Mouse (Mus musculus) heart, adult 2 months (tissue): ENCODE results near the gene Arid4a. TPM values are rescaled to one million over a fixed set of nuclear protein-coding genes. Genes with fewer than 3 reads are reported as not detected.

Source experiments
- DNase-seq, 2 experiments: peaks; one replicate each; pipeline ENCODE4 v3.0.0; 2021
- H3K27ac ChIP-seq: fragments of 200-600 bp; 2 replicates; pipeline ENCODE4 v1.8.1; 2022
- H3K27me3 ChIP-seq: fragments of 200-500 bp; 2 replicates; pipeline ENCODE4 v1.6.1; 2012; ENCODE audit warnings: mild to moderate bottlenecking, low read length, inconsistent platforms, mixed read lengths; ENCODE audit not compliant: control insufficient read depth, insufficient read depth
- H3K36me3 ChIP-seq: fragments of 200-500 bp; 2 replicates; pipeline ENCODE4 v1.6.1; 2012; ENCODE audit warnings: low read length, inconsistent platforms; ENCODE audit not compliant: control insufficient read depth, insufficient read depth
- H3K4me1 ChIP-seq: fragments of 200-500 bp; 2 replicates; pipeline ENCODE4 v1.6.1; 2011; ENCODE audit warnings: low read length; ENCODE audit not compliant: control insufficient read depth, insufficient read depth
- H3K4me3 ChIP-seq: fragments of 200-600 bp; 2 replicates; pipeline ENCODE4 v1.8.1; 2022
- H3K79me2 ChIP-seq: fragments of 200-500 bp; replicated peaks from 2 replicates; pipeline ENCODE4 v1.6.1; 2012; ENCODE audit warnings: mild to moderate bottlenecking, inconsistent platforms, low read length, moderate library complexity, mixed read lengths; ENCODE audit not compliant: control insufficient read depth, insufficient read depth
- H3K9ac ChIP-seq: fragments of 200-500 bp; 2 replicates; pipeline ENCODE4 v1.6.1; 2012; ENCODE audit warnings: low read depth, mild to moderate bottlenecking, control low read depth, inconsistent platforms, low read length, mixed read lengths
- CTCF ChIP-seq: fragments of 200-600 bp; IDR thresholded peaks from 2 replicates; pipeline ENCODE4 v1.8.1; 2022; ENCODE audit warnings: antibody characterized with exemption, mild to moderate bottlenecking, moderate library complexity
- EP300 ChIP-seq: fragments of 200-500 bp; IDR thresholded peaks from 2 replicates; pipeline ENCODE4 v1.6.1; 2011; ENCODE audit warnings: low read depth, low read length, control low read depth; ENCODE audit not compliant: insufficient read depth
- POLR2A ChIP-seq: fragments of 200-500 bp; IDR thresholded peaks from 2 replicates; pipeline ENCODE4 v1.6.1; 2011; ENCODE audit warnings: mild to moderate bottlenecking, low read depth, low read length, control low read depth; ENCODE audit not compliant: insufficient read depth
- WGBS: fragments of 180-500 bp; shearing (Covaris S2); methylation state at CpG from one replicate; pipeline ENCODE4 v1.1.7; 2018; 5-methylcytosine and 5-hydroxymethylcytosine counted together
- intact Hi-C: fragments of 180-260 bp; cut with DNase I; formaldehyde crosslinking; loops from one replicate; pipeline ENCODE4 v1.15.1; 2025
- polyA plus RNA-seq: library from polyadenylated mRNA; depleted of rRNA; stranded (reverse); fragments of >200 nt; gene quantifications from 2 replicates; pipeline ENCODE4 v1.2.3, GENCODE M21; 2012
- total RNA-seq, 2 experiments: library from RNA; stranded (reverse); gene quantifications; 2 replicates each; pipeline ENCODE4 v1.2.3; 2021

Gene Arid4a
- total and polyA plus RNA-seq, 3 experiments, result 2.5 to 15.3 (median 14.1) TPM

DNA sequence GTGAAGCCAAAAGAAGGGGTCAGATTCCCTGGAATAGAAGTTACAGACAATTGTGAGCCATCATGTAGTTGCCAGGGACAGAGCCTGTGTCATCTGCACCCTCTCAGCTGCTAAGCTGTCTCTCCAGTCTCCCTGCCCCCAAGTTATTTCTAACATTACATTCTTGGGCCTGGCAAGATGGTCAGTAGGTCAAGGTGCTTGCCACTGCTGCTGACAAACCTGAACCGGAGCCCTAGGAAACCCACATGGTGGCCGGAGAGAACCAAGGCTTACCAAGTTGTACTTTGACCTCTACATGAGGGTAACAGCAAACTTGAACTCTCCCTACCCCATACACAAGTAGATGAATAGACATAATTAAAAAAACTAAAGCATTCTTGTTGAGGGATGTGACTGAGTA is 28.7 kb downstream of the Arid4a start:
- H3K36me3 ChIP-seq, result peaks cover 11% of the 10 kb centered on the region
- H3K4me1 ChIP-seq, result peaks cover 10% of the 10 kb centered on the region

DNA sequence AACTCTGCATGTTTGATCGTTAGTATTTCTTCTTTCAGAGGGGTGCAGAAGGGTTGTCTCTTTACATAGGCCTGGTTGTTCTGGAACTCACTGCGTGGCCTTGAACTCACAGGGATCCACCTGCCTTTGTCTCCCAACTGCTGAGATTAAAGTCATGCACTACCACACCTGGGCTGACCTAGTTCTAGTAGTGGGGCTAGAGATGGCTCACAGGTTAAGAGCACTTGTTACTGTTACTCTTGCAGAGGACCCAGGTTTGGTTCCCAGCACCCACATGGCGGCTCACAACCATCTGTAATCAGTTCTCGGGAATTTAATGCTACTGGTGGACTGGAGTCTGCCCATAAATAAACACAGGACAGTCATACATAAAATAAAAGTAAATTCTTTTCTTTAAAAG is 30.7 kb downstream of the Arid4a start:
- intact Hi-C loops, result no loop called here
- Histone ChIP-seq H3K27ac (no peak overlapping the region), H3K36me3 (peaks cover 7% of the 10 kb centered on the region), H3K4me3 (no peak overlapping the region), H3K9ac (no peak overlapping the region), H3K4me1 (peaks cover 9% of the 10 kb centered on the region), H3K27me3 (no peaks in the 10 kb centered on the region), H3K79me2 (no peaks in the 10 kb centered on the region)
- 97% methylated on average over 4 of the region's 4 CpGs for WGBS
- TF ChIP-seq EP300 (no peak), POLR2A (no peak), CTCF (no peak)
- DNase-seq, result no peak

More for the DNA sequence above, 28.7 kb downstream of the Arid4a start:
- 92% methylated on average over 2 of the region's 2 CpGs for WGBS
- Histone ChIP-seq H3K4me3 (no peak overlapping the region), H3K79me2 (0 out of 2 replicates have a peak, but pooled peaks cover under 1% of the 10 kb centered on the region), H3K9ac (no peak overlapping the region), H3K27me3 (no peaks in the 10 kb centered on the region), H3K27ac (no peak overlapping the region)
- intact Hi-C loops, result no loop called here
- TF ChIP-seq EP300 (no peak), POLR2A (no peak), CTCF (no peak)
- DNase-seq, result no peak

DNA sequence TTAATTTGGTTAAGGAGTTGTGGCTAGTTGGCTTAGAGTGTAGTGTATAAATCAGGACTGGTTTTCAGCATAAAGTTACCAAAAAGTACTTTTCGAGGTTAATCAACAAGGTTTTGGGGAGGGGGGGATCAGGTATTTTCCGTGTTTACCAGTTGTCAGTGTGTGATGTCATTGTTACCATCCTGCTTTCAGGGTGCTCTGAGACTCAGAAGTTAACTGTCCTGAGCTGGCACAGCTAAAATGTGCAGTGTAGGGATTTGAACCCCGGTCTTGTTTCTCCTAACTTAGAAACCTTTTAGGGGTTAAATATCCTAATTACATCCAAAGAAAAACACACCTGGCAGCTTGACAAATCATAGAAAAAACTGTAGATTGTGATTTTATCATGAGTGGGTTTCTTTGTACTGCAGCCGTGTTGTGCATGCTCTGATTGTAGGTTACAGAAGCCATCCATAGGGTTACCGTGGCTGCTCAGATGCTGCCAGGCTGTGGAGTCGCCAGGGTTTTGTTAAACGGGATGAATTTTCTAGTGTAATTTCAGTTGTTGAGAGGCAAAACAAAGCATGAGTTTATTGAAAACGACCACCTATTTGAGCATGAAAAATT is 31.8 kb downstream of the Arid4a start:
- Histone ChIP-seq H3K27ac (peak overlapping the region; percentile 57), H3K4me3 (peak overlapping the region; percentile 32), H3K36me3 (peaks cover 8% of the 10 kb centered on the region), H3K9ac (no peak overlapping the region), H3K27me3 (no peaks in the 10 kb centered on the region), H3K79me2 (no peaks in the 10 kb centered on the region), H3K4me1 (peaks cover 11% of the 10 kb centered on the region)
- WGBS, result 53% methylated on average over 8 of the region's 8 CpGs
- TF ChIP-seq CTCF (no peak), POLR2A (no peak), EP300 (no peak)
- intact Hi-C loops, result loop anchor here (2.0 kb wide), 1 partner anchor 33 kb away; the partner anchor contains the start of gene Arid4a
- DNase-seq, result no peak

DNA sequence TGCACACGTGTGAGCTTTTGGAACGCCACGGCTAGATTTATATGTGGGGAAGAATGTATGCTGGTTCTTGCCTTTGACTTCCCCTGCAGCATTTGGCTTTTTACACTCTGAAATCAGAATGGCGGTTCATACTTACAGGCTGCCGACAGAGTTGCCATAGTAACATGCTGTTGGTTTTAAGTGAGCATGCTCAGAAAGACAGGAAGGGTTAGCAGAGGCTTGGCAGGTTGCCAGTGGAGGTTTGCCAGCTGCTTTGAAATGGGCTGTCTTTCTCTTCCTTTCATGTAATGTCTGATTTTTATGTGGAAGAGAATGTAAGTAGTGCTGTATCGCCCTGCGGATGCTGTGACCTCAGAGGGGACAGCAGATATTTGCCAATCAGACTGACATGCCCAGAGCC is 32.3 kb downstream of the Arid4a start:
- peaks cover 14% of the 10 kb centered on the region for H3K4me1 ChIP-seq
- 10% methylated on average over 7 of the region's 7 CpGs for WGBS
- peak overlapping the region; percentile 57 for H3K27ac ChIP-seq
- H3K9ac ChIP-seq, result peak overlapping the region; percentile 57; the same call in 1 of the 2 replicates
- H3K4me3 ChIP-seq, result peak overlapping the region; percentile 32
- intact Hi-C loops, result loop anchor here (2.0 kb wide), 1 partner anchor 33 kb away; the partner anchor contains the start of gene Arid4a
- H3K27me3 ChIP-seq, result no peaks in the 10 kb centered on the region
- peaks cover 13% of the 10 kb centered on the region for H3K36me3 ChIP-seq
- H3K79me2 ChIP-seq, result no peaks in the 10 kb centered on the region
- TF ChIP-seq EP300 (no peak), CTCF (no peak), POLR2A (no peak; the same call in 1 of the 2 replicates)
- peak; percentile 91 to 92 for DNase-seq

DNA sequence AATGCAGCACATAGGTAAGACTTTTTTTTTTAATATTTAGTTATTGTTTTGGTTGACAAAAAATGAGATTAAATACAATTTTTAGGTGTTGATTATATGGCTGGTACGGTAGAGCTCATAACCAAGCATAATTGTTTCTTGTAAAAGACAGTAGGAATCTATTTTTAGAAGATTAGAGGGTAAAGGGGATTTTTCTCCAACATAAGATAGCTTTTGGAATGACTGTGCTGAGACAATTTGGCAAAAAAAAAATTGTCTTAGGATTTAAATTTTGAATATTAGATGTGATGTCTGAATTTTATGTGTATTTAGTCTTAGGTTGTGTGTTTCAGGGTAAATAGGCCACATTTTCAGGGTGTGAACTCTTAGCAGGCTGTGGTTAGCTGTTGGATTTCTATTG is 32.8 kb downstream of the Arid4a start:
- H3K4me3 ChIP-seq, result peak overlapping the region; percentile 32
- H3K79me2 ChIP-seq, result no peaks in the 10 kb centered on the region
- peak overlapping the region; percentile 57 for H3K27ac ChIP-seq
- H3K36me3 ChIP-seq, result peaks cover 15% of the 10 kb centered on the region
- peak overlapping the region; percentile 57; the same call in 1 of the 2 replicates for H3K9ac ChIP-seq
- H3K4me1 ChIP-seq, result peaks cover 16% of the 10 kb centered on the region
- TF ChIP-seq CTCF, result no peak
- TF ChIP-seq POLR2A, result no peak
- no peak for TF ChIP-seq EP300
- no peak for DNase-seq
- intact Hi-C loops, result loop anchor here (2.0 kb wide), 1 partner anchor 34 kb away; the partner anchor contains the start of gene Arid4a
- WGBS, result 22% methylated on average over 1 of the region's 1 CpGs
- H3K27me3 ChIP-seq, result no peaks in the 10 kb centered on the region

DNA sequence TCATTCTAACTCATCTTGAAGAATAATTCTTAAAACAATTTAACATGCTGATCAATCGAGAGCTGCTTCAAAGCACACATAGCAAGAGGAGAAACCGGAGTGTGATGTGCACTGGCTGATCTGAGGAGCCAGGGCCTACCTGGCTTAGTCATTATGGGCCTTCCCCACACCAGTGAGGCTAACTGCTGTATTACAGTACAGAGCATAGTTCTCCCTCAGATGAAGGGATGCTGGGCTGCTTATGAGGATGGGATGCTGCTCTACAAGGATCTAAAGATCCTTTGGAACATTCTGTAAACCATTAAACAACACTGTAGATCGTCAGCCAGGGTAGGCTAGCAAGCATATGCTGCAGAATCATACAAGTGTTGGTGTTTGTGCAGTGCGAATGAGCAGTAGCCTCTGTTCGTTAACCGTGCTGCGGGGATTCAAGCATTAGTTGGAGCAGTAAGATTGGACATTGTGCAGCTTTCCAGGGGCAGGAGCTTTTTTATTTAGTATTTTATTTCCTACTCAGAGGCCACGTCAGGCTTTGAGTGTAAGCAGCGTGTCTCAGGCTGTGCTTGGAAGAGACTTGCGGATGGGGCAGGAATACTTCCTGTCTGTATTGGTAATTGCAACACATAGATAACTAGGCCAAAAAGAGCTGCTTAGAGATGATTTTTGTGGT is 33.9 kb downstream of the Arid4a start:
- DNase-seq, result no peak
- 74% methylated on average over 10 of the region's 10 CpGs for WGBS
- Histone ChIP-seq H3K79me2 (no peaks in the 10 kb centered on the region), H3K4me3 (no peak overlapping the region), H3K4me1 (peaks cover 16% of the 10 kb centered on the region), H3K9ac (no peak overlapping the region), H3K27ac (peak overlapping the region; percentile 57), H3K36me3 (peaks cover 15% of the 10 kb centered on the region), H3K27me3 (no peaks in the 10 kb centered on the region)
- intact Hi-C loops, result loop anchor here (2.0 kb wide), 2 partner anchors 35 to 79 kb away; partner anchors contain the start of gene Arid4a
- TF ChIP-seq POLR2A (no peak), EP300 (no peak), CTCF (no peak)
